Mouse (Mus musculus) kidney, postnatal 36 days (tissue): ENCODE results near the gene Trafd1.
A peak's percentile ranks its signal among the peaks of the same experiment; 100 is the strongest.

ENCODE experiments used
- DNase-seq, 2 experiments: peaks; one replicate each; pipeline ENCODE4 v3.0.0; 2021 to 2022; ENCODE audit warnings: mixed read lengths in 2 of 2

Trafd1 gene

DNA sequence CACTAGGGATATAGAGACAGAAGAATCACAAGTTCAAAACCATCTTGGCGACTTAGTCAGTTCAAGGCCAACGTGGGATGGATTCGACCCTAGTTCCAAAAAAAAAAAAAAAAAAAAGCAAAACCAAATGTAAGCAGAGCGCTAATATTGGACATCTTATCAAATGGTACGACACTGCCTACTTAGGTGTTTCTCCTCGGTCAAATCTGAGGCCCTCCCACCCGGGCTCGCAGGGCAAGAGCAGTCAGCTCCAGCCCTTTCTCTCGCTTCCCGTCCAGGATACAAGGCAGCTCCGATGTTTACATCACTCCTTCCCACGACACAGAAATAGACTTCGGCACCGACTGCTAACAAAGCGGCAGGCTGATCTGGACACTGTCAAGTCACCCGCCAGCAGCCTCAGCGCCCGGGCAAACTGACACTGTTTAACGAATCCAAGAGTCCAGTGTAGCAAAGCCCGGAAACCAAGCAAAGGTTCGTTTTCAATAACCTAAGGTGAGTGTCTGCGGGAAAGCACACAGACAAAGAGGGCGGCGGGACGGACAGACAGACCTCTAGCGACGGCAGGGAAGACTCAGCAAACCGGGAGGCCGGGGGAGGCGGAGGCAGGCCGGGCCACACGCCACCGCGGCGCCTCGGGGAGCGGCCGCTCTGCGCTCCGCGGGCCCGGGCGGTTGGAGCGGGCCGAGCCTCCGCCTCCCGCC, 523 bp downstream of the Trafd1 start:
- peak in 1 of 2 experiments; percentile 59 for DNase-seq

DNA sequence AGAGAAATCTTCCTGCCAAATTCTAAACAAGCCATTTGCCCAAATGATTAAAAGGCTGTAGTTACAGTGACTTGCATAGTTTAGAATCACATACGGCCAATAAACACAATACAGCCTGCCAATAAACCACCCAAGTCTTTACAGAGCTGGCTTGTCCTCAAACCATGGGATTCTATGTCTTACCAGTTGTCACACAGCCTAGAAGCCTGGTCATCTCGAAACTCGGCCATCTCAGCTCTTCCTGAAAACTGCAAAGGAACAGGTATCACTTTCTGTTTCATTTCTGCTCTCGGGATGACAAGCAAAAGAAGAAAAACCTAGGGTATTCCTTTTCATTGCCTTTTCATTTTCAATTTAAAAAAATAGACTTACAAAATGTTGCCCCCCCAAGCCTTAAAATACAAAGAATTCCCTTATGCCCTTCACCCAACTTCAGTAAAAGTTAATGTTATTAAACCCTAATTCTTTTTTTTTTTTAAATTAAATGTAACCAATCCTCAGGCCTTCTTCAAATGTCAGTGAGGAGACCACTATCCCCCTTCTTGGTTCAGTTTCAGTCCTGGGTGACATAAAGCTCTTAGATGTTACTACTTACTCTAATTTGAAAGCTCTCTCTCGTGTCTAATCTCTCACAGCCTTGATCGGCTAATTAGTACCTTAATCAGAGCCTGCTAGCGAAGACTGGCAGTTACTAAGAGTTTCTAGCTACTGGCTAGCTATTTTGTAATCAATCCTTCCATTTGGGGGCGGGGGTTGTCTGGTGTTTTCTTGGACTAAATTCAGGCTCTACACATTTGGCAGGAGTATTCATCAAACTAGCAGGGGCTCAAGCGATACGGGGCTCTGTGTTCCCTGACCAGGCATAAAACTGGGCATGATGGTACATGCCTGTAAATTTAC, 1.3 kb downstream of the Trafd1 start:
- DNase-seq = peak; percentile 24 to 29

DNA sequence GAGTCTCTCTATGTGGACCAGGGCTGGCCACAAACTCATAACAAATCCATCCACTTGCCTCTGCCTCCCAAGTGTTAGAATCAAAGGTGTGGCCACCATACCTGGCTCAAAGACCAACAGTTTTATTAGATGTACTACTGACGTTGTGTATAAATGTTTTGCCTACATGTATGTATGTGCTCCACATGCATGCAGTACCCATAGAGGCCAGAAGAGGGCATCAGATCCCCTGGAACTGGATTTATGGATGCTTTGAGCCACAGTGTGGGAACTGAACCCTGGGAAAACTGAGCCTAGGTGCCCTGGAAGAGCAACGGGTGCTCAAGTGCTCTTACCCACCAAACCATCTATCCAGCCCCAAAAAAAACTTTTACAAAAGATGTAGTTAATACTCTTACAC, 4.7 kb downstream of the Trafd1 start:
- DNase-seq = peak in 1 of 2 experiments; percentile 33

DNA sequence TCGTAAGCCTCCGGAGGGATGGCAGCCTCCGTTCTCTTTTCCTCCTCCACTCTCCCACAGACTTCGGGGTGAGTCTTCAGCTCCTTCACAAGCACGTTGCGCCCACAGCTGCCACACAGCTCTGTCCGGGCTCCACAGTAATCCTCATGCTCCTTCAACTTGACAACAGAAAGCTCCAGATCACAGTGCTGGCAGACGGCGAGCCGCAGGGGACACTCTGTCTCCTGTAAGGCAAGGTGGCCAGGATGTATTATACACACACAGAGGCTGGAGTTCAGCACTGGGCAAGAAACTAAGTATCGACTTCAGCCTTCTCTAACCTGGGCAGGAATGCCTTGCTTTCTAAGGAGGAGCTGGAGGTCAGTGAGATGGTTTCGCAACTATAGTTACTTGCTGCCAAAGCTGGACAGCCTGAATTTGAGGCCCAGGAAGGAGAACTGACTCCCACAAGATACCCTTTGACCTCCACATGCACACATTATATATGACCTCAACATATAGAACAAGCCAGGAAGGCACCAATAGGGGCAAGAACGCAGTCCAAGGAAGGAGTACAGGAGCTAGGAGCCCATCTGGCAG, 6.7 kb downstream of the Trafd1 start:
- DNase-seq = no peak

DNA sequence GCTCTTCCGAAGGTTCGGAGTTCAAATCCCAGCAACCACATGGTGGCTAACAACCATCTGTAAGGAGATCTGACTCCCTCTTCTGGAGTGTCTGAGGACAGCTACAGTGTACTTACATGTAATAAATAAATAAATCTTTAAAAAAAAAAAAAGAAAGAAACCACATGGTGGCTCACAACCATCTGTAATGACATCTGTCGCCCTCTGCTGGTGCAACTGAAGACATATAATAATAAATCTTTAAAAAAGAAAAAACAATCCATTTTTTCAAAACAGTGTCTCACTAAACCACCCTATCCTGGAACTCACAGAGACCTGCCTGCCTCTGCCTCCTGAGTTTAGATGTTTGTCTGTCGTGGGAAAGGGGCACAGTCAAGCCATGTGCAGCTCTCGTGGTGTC, 8.5 kb downstream of the Trafd1 start:
- DNase-seq = peak in 1 of 2 experiments; percentile 76

DNA sequence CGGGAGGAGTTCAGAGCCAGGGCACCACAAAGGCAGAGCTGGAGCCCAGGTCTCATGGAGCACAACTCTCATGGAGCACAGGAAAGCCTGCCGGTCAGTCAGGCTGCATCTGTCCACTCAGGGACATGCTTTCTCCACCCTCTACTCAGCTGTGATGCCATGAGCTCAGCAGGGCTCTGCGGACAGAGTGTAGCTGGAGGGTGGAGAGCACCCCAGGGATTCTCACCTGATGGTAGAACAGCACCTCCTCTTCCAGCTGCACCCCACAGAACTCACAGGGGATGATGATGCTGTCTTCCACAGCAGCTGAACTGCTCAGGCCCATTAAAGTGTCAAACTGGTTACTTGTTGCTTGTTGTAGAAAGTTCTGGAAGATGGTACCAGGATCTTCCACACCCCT, 10.6 kb downstream of the Trafd1 start:
- no peak for DNase-seq

DNA sequence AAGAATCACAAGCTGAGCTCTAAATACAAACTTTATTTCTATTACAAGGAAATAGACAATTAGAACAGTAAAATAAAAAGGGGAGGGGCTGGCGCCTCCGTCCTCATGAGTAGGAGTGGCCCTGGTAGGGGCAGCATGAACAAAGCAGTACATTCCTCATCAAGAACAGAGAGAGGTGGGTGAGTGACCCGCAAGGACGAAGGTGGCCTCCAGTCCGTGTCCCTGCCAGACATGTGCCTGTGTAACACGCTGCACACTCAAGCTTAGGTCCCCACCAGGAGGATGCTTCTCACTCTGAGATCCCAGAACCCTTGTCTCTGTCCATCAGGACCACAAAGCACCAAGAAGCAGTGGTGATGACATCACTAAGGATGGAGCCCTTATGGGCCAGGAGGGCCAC, 13.7 kb downstream of the Trafd1 start:
- DNase-seq = no peak

DNA sequence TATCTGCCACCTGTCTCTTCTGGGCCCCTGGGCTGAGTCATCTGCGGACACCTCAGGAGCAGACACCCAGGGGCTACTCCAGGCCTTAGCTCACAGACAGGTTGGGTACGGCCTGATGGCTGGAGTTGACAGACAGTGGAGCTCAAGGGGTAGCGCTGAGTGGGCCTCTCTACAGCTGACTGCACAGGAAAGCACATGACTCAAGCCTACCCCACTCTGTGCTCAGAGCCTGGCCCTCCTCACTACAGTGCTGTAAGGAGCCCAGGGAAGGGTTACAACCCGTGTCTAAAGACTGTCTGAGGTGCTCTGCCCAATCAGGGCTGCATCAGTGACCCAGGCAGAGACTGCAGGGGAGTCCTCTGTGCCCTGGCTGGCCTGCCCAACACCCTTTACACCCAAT, 18.2 kb downstream of the Trafd1 start:
- no peak for DNase-seq

DNA sequence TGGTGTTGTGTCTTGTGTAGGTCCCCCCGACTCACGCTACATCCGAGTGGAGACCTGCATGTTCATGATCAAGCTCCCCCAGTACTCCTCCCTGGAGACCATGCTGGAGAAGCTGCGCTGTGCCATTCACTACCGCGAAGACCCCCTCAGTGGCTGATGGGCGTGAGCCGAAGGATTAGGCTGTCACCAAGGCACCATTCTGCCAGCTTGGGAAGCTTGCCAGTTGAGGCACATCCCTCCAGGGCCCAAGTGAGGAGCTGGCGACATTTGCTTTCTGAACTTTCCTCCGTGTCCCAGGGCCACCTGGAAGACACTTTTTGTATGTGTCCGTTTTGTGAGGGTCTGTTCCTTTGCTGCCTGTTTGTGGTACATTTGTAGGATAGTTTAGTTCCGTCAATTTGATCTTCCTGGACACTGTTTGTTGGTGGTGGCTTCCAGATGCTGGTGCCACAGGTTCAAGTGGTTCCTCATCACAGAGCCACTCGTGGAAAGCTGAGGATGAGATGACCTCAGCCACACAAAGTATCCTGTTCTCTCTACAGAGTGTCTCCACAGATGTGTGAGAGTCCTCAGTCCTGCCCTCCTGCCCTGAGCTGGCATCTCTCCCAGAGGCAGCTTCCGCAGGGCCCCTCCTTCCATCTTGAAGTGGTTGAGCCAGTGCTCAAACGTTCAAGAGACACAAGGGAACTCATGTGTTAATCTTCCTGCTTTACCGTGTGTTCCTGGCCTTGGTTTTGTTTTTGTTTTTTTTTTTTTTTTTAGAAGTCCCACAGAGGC, 18.8 kb downstream of the Trafd1 start:
- peak in 1 of 2 experiments; percentile 47 for DNase-seq

DNA sequence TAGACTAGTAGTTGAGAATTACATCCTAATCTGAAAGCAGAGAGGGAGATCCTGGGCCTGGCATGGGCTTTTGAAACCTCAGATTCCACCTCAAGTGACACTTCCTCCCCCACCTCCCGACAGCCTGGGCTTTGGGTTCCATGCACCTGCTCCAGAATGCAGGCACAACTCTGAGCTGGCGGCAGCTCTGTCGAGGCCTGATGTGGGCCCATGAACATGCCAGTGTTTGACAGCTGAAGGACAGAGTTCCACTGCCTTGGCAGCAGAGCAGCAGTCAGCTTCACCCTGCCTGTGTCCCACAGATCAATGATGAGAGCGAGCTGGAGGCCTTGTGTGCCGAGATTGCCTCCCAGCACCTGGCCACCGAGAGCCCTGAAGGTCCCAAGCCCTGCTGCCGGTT, 22.0 kb downstream of the Trafd1 start:
- no peak for DNase-seq

DNA sequence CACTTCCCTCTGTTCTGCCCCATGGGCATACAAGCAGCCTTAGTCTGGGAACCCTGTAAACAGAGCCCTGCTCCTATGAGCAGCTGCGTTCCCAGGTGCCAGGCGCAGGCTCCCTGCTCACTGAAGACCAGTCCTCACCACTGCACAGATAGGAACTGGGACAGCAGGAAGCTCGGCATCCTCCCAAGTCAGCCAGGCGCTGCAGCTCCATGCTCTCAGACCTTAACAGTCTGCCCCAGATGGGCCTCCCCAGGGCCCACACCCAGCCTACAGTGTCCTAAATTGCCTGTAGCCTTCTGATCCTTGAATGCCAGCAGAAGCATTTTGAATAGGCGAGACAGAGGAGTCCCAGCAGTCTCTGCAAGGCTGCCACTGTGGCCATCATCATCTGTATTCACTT, 23.7 kb downstream of the Trafd1 start:
- DNase-seq = no peak

DNA sequence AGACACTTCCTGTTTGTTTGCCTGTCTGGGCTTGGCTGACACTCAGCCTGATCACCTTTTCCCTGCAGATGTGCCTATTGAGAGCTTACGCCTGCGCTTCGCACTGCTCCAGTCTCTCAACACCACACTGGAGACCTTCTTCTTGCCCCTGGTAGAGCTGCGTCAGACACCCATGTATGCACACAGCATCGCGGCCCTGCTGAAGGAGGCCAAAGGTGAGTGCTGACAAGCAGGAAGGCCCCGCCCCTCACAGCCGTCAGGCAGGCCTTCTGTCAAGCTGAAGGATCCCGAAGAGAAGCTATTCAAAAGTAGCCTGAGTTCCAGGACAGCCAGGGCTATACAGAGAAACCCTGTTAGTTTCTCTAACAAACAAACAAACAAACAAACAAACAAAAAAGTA, 26.2 kb downstream of the Trafd1 start:
- DNase-seq = peak; percentile 23 to 44

DNA sequence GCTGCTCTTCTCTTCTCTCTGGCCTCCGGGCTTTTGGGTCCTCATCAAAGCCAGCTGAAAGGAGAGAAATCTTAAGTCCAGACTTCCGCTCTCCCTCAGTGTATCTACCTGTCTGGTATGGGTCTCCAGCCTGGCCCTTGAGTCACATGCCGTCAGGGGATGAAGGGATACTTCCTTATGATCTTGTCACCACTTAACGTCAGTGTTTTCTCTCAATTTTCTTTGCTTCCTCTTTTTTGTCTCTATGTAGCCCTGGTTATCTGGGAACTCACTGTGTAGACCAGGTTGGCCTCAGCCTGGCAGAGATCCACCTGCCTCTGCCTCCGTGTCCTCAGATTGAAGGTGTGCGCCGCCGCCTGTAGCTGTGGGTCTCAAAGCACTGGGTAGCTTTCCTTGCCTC, 41.4 kb downstream of the Trafd1 start:
- no peak for DNase-seq

DNA sequence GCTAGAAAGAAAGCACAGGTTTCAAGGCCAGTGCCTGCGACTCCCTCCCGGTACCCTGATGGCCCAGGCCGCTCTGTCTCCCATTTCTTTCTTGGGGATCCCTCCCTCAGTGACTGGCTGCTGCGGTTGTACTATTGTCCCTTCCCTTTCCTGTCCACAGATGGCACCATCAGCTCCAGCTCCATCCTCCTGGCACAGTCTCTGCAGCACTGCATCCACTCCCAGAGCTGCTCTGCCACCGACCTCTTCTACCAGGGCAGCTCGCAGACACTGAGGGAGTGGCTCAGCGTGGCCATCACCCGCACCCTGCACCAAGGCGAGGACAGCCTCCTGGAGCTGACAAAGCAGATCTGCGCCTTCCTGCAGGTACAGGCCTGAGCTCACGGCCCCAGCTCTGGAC, 42.9 kb downstream of the Trafd1 start:
- DNase-seq = no peak

DNA sequence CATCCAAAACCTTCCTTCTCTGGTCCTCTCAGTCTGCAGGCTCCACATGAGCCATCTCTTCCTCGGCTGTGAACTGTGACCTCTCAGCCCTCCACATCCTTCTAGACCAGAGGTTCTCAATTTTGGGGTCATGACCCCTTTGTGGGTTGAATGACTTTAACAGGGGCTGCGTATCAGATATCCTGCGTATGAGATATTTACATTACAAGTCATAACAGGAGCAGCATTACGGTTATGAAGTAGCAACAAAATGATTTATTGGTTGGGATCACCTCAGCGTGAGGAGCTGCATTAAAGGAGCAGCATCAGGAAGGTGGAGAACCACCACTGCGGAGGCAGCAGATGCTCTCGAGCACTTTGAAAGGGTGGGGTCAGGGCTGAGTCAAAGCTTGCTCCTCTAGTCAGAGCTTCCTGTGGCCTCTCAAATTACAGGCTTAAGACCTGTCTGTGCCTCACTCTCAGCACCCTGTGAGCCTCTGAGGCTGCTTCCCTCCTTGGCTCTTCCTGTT, 44.4 kb downstream of the Trafd1 start:
- DNase-seq = no peak

DNA sequence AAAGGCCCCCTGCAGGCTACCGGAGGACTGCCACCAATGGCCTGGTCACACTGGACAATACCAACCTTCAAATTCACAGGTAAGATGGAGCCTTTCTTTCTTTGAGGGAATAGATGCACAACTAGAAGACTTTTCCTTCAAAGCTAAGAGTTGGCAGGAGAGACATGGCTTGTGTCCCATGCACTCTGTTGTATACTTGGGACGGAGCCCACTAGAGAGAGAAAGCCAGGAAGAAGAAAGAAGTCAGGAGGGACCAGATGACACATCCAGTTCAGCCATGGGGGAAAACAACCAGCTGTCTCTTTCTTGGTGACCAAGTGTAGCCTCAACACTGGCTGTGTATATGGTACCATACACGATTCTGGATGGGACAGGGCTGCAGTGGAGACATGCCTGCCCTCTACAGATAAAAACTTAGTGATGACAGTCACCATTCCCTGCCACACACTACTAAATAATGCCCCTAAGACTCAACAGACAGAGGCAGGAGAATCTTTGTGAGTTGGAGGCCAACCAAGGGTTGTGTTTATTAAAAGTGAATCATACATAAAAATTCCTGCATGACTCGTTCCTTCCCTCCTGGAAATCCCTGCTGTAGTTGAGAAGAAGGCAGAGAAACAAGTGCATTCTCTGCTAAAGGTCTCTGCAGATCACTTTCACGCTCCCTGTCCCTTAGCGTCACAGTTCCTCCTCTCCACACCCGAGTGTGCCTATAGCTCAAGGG, 45.8 kb downstream of the Trafd1 start:
- DNase-seq = no peak

DNA sequence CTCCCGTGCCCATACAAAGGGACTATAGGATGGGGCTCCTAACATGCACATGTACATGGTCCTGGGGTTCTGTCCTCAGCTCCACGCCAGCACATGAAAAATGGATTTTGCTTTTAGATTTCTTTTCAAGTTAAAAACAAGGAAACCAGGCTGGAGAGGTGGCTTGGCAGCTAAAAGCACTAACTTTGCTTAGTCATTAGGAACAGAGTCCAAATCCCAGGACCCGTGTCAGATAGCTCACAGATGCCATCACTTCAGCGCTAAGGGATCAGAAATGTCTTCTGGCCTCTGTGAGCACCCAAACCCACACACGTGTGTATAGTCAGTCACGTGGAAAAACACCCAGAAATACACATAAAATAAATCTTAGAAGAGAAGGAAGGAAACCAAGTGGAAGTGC, 48.7 kb downstream of the Trafd1 start:
- DNase-seq = peak; percentile 25 to 39

DNA sequence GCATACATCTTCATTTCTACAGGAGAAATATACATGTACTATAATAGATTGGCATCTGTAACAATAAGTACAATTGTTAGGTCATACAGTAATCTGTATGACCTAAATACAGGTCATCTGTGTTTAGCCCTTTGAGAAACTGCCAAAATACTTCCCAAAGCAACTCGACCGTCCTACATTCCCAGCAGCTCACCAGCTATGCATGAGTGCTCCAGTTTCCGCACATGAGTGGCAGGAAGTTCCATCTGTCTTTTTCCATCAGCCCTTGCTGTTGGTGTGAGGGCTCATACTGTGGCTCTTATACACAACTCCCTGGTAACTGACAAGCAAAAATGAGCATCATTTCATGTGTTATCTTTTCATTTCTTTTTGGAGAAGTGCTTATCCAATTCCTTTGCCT, 49.4 kb downstream of the Trafd1 start:
- DNase-seq = peak; percentile 32 to 42

DNA sequence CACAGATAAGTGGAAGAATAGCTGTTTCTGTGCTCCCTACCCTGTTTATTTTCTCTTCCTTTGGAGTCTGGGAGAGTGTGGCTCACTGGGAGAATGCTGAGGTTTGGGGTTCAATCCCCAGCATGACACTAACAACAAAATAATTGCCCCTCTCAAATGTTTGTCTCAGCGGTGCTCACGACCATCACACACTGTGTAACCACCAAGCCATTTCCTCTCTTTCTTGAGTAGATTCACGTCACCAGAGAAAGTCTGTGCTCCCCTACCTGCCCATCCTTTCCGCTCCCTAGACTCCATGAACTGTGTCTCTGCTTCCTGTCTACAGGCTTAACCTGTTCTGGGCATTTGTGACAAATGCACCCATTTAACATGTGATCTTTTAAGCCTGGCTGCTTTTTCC, 50.0 kb downstream of the Trafd1 start:
- DNase-seq = no peak

DNA sequence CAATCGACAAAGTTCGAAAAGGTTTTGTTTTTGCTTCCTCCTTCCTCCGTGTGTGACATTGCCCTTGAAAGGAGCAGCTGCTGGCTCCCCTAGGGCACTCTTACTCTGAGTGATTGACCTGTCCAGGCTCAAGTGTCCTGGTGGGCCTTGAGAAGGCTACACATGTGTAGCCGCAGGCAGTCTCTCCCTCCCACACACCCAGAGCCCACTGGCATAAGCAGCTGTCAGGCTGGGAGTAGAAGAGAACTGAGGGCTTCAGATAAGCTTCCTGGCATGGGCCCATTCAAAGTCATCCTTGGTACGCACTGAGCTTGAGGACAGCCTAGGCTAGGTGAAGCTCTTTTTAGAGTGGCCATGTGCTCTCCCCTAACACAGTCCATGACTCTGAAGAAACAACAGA, 51.0 kb downstream of the Trafd1 start:
- DNase-seq = no peak

DNA sequence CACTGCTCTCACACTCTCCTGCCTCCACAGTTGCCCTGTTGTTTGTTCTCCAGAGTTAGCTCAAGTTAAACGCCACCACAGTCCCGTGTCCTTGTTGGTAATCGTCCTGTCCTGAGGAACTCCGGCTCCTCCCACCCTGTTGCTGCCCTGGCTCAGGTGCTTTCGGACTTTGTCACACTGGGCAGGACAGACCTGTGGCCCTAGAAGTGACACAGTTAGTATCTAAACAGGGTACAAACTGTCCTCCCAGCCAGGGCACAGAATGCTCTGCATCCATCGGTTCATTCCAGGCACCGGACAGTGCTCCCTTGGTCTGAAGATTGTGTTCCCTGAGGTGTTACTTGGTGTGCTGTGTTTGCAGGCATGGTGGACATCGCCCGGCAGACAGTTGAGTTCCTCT, 51.5 kb downstream of the Trafd1 start:
- peak; percentile 61 for DNase-seq

DNA sequence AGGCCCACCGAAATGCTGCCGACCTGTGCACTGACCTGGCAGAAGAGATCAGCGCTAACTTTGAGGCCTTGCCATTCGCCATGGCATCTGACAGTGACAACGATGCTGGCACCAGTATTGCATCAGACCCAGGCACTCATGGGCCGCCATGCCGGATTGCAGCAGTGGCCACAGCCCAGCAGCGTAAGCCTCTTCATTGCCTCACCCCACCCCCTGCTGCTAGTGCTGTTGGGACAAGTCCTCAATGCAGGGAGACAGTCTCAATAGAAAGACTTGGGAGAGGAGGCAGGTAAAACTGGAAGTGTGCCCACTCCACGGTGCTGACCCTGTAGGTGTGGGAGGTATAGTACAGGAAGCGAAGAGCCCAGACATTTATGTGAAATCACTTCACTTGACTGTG, 53.7 kb downstream of the Trafd1 start:
- DNase-seq = no peak
